In the genomic region with DNA sequence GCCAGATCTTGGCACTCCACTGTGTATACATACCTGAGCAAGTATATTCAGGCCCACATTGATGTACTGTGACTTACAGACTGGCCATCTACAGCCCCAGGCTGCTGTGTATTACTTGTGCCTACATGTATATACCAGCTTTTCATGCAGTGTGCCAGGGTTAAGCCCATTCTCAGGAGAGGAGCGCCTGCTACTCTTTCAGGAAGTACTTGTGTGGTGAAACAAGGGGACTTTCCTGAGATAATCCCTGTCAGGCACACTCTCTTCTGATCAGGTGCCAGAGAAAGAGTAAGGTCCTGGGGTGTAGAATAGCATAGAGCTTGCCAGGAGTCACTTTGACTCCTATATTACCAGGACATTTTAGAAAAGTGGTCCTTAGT, we compare ENCODE assay signal across 8 mouse cellular contexts. TPM values are rescaled to one million over a fixed set of nuclear protein-coding genes. Genes with fewer than 3 reads are reported as not detected.
DNase-seq lines count a peak whose midpoint lies in the region; ATAC-seq and TF ChIP-seq lines count a peak whose summit lies in the region.

No protein-coding gene starts in this region.

- intact Hi-C loops in left cerebral cortex, postnatal 14 days (cut with DNase I): no loop called here

- peaks cover 3% of the 10 kb centered on the region; the same call in 1 of the 2 replicates for H3K4me1 ChIP-seq in cerebellum, adult 2 months (ENCODE audit: control insufficient read depth, insufficient read depth, low read length)
- H3K4me1 ChIP-seq in bone marrow, adult 2 months (ENCODE audit: control insufficient read depth, insufficient read depth, low read length): peaks cover 2% of the 10 kb centered on the region

- DNase-seq in cerebellum, adult 2 months: no peak
- DNase-seq in cerebellum, adult 8-10 months: no peak
- peak; percentile 26 for DNase-seq in lung, postnatal 36 days
- no peak for DNase-seq in cerebellum, postnatal 25 days
- DNase-seq in spleen, postnatal 4 days (ENCODE audit: low spot score in 2 of 2): no peak
- no peak for DNase-seq in left cerebral cortex, postnatal 14 days (ENCODE audit: low spot score in 2 of 2)

- 0 out of 4 replicates have a peak, but pooled peaks have one; percentile 13 to 28 for ATAC-seq in hematopoietic stem cell, adult 5-6 weeks (replicated peaks in 1 of 2; ENCODE audit: insufficient read depth in 1 of 2, low FRiP score in 2 of 2, low TSS enrichment in 1 of 2, low read depth in 1 of 2, poor library complexity in 2 of 2, severe bottlenecking in 2 of 2)

- no peak for TF ChIP-seq POLR2A in cerebellum, adult 2 months (IDR thresholded peaks at IDR 0.05; ENCODE audit: borderline replicate concordance, insufficient read depth, low read length)
- no peak for TF ChIP-seq POLR2A in bone marrow, adult 2 months (IDR thresholded peaks at IDR 0.05; ENCODE audit: borderline replicate concordance, control insufficient read depth, low read depth, low read length)

- no peaks in the 10 kb centered on the region for H3K27me3 ChIP-seq in cerebellum, adult 2 months (ENCODE audit: control insufficient read depth, insufficient read depth, low read length)

- peak overlapping the region; percentile 57 for H3K4me3 ChIP-seq in cerebellum, adult 2 months (replicated peaks; ENCODE audit: insufficient read depth, low read depth, low read length)
- H3K4me3 ChIP-seq in bone marrow, adult 2 months (replicated peaks; ENCODE audit: control insufficient read depth, low read depth, low read length): peak overlapping the region; percentile 76

- 83% methylated on average over 1 of the region's 1 CpGs for WGBS in cerebellum, adult 2 months
- WGBS in bone marrow, adult 2 months: 65% methylated on average over 1 of the region's 1 CpGs

- no peak overlapping the region for H3K27ac ChIP-seq in cerebellum, adult 2 months (ENCODE audit: insufficient read depth, low read length)
- H3K27ac ChIP-seq in bone marrow, adult 2 months (ENCODE audit: control insufficient read depth, insufficient read depth, low read depth, low read length, poor library complexity): no peak overlapping the region

- no peak for TF ChIP-seq CTCF in cerebellum, adult 2 months (IDR thresholded peaks at IDR 0.05; ENCODE audit: borderline replicate concordance, insufficient read depth, low read depth, low read length)
- no peak for TF ChIP-seq CTCF in bone marrow, adult 2 months (IDR thresholded peaks at IDR 0.05; ENCODE audit: control insufficient read depth, insufficient read depth, low read length)

RNA-seq across cellular contexts. Expression of a gene that starts 0.4 kb away (rescaled TPM):
- polyA plus RNA-seq in cerebellum, adult 2 months (2012; rRNA removed): 23.4 and 27.6 TPM in 2 replicates
- polyA plus RNA-seq in bone marrow, adult 2 months (2011; ENCODE audit: insufficient read depth, insufficient read length, low replicate concordance, missing spikeins): 5.1 and 12.3 TPM in 2 replicates
- total RNA-seq in hematopoietic stem cell, adult 5-6 weeks (2017): 13.4 and 13.8 TPM in 2 replicates
- 10 to 100 TPM; 38.3 to 40.2 TPM for total RNA-seq in left cerebral cortex, postnatal 14 days (2021)

RNA-seq across cellular contexts. Expression of a gene that starts 1.5 kb away (rescaled TPM):
- polyA plus RNA-seq in cerebellum, adult 2 months (2012; rRNA removed): 36.2 and 47.1 TPM in 2 replicates
- 8.1 and 18.3 TPM in 2 replicates for polyA plus RNA-seq in bone marrow, adult 2 months (2011; ENCODE audit: insufficient read depth, insufficient read length, low replicate concordance, missing spikeins)
- total RNA-seq in hematopoietic stem cell, adult 5-6 weeks (2017): 12.1 and 18.6 TPM in 2 replicates
- total RNA-seq in left cerebral cortex, postnatal 14 days (2021): 10 to 100 TPM; 36.1 to 38.4 TPM

RNA-seq across cellular contexts. Expression of a gene that starts 19.6 kb away (rescaled TPM):
- polyA plus RNA-seq in cerebellum, adult 2 months (2012; rRNA removed): 31.0 and 34.2 TPM in 2 replicates
- 3.8 and 9.0 TPM in 2 replicates for polyA plus RNA-seq in bone marrow, adult 2 months (2011; ENCODE audit: insufficient read depth, insufficient read length, low replicate concordance, missing spikeins)
- 1.8 and 6.4 TPM in 2 replicates for total RNA-seq in hematopoietic stem cell, adult 5-6 weeks (2017)
- total RNA-seq in left cerebral cortex, postnatal 14 days (2021): 10 to 100 TPM; 36.0 to 38.3 TPM

RNA-seq across cellular contexts. Expression of a gene that starts 23.6 kb away (rescaled TPM):
- not detected in 2 replicates for polyA plus RNA-seq in cerebellum, adult 2 months (2012; rRNA removed)
- not detected in 2 replicates for polyA plus RNA-seq in bone marrow, adult 2 months (2011; ENCODE audit: insufficient read depth, insufficient read length, low replicate concordance, missing spikeins)
- not detected in 2 replicates for total RNA-seq in hematopoietic stem cell, adult 5-6 weeks (2017)
- not detected for total RNA-seq in left cerebral cortex, postnatal 14 days (2021)

RNA-seq across cellular contexts. Expression of a gene that starts 30.5 kb away (rescaled TPM):
- 192 and 212 TPM in 2 replicates for polyA plus RNA-seq in cerebellum, adult 2 months (2012; rRNA removed)
- polyA plus RNA-seq in bone marrow, adult 2 months (2011; ENCODE audit: insufficient read depth, insufficient read length, low replicate concordance, missing spikeins): 42.0 and 94.4 TPM in 2 replicates
- 73.6 and 74.6 TPM in 2 replicates for total RNA-seq in hematopoietic stem cell, adult 5-6 weeks (2017)
- total RNA-seq in left cerebral cortex, postnatal 14 days (2021): 100 to 1,000 TPM; 119 to 128 TPM
